Mouse (Mus musculus) thymus, postnatal 36 days (tissue): ENCODE results near the gene Nin.
A peak's percentile ranks its signal among the peaks of the same experiment; 100 is the strongest.

Source experiments
- DNase-seq, 2 experiments: peaks; one replicate each; pipeline ENCODE4 v3.0.0; 2022; ENCODE audit warnings: mixed read lengths in 2 of 2

The Nin gene

GRCm38 (mm10) chr12:69998186-69998983, 115.1 kb downstream of the Nin start:
- DNase-seq = no peak

- no peak for DNase-seq
Measured at GRCm38 (mm10) chr12:69995382-69995781, 118.1 kb downstream of the Nin start.

GRCm38 (mm10) chr12:69986786-69987497, 126.6 kb downstream of the Nin start, which contains the start of gene Sav1:
Sav1 (minus strand) TSS chr12:69987002.
- DNase-seq = peak; percentile 75 to 76

GRCm38 (mm10) chr12:69986241-69986762, 127.2 kb downstream of the Nin start:
- peak in 1 of 2 experiments; percentile 38 for DNase-seq

GRCm38 (mm10) chr12:69985546-69985945, 128.0 kb downstream of the Nin start:
- no peak for DNase-seq

GRCm38 (mm10) chr12:69982874-69983273, 130.6 kb downstream of the Nin start:
- peak; percentile 41 to 47 for DNase-seq

- no peak for DNase-seq
Measured at GRCm38 (mm10) chr12:69977376-69977998, 136.0 kb downstream of the Nin start.

- DNase-seq = no peak
Measured at GRCm38 (mm10) chr12:69976688-69977087, 136.8 kb downstream of the Nin start.

GRCm38 (mm10) chr12:69973666-69974065, 139.9 kb downstream of the Nin start:
- DNase-seq = no peak

GRCm38 (mm10) chr12:69968154-69968553, 145.4 kb downstream of the Nin start:
- DNase-seq = no peak

GRCm38 (mm10) chr12:69967112-69967511, 146.4 kb downstream of the Nin start:
- no peak for DNase-seq

GRCm38 (mm10) chr12:69966071-69966470, 147.4 kb downstream of the Nin start:
- no peak for DNase-seq

- no peak for DNase-seq
Measured at GRCm38 (mm10) chr12:69965644-69966043, 147.9 kb downstream of the Nin start.

- peak in 1 of 2 experiments; percentile 31 for DNase-seq
Measured at GRCm38 (mm10) chr12:69963141-69963540, 150.4 kb downstream of the Nin start.

- DNase-seq = peak; percentile 70 to 72
Measured at GRCm38 (mm10) chr12:69962468-69962867, 151.0 kb downstream of the Nin start.
